Mouse (Mus musculus) kidney, postnatal 4 days (tissue): ENCODE data around the gene Rxra.

ENCODE experiments used
- DNase-seq, 2 experiments: peaks; one replicate each; pipeline ENCODE4 v3.0.0; 2021; ENCODE audit warnings: mixed read lengths in 2 of 2

The Rxra gene

DNA sequence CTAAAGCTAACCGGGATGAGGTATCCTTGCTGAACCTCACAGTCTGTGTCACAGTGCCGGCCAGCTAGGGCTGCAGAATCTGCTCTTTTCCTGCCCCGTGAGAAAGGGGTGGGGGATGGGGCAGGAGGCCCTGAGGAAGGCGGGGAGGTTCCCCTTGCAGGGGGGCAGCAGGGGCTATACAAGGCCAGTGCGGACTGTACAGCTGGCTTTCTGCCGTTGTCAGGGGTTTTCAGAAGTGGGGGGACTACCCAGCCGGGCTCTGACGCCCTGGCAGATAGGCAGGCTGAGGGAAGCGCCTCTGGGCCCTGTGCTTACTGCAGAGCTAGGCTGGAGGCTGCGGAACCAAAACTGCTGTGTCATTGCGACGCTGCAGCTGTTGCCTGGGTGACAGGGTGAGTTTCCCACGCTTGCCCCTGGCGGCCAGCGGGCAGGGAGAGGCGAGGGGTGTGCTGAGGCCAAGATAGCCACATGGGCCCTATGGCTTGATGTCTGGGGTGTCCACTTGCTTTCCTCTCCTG lies 63.9 kb downstream of the Rxra start:
- DNase-seq: peak; percentile 84 to 90

DNA sequence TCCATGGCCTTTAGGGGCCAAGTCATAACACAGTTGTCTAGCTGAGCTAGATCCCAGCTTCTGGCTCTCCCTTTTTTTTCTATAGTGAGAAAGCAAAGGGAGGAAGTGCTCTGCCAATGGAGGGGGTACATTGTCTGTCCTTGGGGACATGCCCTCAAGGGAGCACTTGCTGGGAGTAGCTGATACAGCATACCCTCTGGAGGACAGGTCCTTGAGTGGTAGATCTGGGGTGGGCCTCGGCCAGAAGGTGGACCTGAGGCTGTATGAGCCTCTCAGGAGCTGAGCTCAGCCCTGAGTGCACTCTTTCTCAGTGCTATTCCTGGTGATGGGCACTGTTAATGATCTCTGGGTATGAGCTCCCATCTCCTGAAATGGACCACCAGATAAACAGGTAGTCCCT lies 66.9 kb downstream of the Rxra start:
- DNase-seq: no peak

DNA sequence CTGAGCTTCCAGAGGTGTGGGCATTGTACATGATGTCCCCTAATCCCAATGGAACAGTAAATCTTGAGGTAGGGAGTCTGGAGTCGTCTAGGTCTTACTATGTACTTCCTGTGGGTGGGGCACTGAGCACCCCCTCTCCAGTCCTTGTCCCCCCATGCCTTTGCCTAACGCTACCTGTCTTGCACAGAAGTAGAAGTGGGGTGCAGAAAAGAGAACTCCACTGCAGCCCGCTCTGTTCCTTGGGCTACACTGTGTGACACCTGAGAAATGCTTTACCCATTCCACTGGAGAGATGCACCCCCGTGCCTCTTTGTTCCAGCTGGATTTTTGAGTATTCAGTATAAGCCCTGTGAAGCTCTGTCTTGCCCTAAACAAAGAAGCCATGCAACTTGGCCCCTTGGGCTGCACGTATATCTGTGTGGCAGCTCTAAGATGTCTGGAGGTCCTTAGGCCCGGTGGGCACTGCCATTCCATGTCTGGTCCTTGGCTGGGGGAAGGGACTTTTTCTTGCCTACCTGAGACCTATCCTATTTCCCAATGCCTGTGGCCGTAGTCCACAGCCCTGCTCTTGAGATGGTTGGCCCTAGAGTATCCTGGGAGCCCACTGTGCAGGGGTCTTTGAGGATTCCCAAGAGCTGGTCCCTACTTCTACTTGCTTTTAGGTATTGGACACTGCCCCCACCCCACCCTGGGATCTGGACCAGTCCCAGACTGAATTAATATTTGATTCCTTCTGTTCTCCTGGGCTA lies 67.8 kb downstream of the Rxra start:
- no peak for DNase-seq

DNA sequence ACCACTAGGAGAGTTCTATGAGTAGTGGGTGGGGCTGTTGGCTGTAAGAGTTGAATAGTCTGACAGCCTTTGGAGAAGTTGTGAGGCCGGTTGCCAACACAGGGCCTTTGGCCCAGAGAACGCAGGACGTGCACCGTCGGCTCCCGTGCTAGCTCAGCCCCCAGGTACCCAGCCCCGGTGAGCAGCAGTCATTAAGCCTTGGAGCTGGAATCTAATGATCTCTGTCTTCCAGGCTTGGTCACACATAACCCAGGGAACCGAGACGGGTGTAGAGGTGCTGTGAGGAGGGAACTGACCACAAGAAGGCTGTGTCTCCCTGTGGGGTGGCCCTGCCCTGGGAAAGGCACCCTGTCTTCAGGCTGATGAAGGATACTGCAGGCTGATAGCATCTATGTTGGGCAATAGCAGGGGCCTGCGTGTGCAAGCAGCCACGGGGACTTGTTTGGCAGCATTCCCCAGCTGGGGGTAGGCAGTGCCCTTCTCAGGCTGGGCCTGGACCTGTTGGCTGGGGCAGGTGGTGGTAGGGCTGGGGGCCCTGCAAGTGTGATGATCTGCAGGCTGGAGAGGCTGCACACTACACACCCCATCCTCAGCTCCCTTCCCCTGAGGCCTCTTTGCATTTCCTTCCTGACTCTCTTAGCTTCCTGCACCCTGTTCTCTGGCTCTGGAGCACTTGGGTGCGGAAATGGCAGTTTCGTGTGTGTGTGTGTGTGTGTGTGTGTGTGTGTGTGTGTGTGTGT lies 68.5 kb downstream of the Rxra start:
- peak; percentile 58 to 66 for DNase-seq

- DNase-seq: peak; percentile 77 to 86
These were observed 69.7 kb downstream of the Rxra start for GRCm38 (mm10) chr2:27745673-27746620.

DNA sequence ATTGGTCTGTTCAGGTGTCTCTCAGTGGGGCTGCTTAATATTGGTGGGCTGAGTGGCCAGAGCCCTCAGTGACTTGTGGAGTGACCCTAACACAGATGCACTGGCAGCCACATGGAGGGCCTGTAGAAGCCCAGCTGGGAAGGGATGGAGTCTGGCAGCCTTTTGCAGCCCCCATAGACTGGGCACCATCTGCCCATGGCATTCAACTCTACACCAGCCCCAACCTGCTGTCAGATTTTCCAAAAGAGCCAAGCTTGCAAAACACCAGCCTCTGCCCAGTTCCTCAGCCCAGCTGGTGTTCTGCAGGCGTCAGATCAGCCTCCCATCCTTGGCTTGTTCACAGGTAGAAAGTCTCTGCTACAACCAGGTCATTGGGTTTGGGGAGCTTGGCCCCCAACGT lies 70.6 kb downstream of the Rxra start:
- no peak for DNase-seq

DNA sequence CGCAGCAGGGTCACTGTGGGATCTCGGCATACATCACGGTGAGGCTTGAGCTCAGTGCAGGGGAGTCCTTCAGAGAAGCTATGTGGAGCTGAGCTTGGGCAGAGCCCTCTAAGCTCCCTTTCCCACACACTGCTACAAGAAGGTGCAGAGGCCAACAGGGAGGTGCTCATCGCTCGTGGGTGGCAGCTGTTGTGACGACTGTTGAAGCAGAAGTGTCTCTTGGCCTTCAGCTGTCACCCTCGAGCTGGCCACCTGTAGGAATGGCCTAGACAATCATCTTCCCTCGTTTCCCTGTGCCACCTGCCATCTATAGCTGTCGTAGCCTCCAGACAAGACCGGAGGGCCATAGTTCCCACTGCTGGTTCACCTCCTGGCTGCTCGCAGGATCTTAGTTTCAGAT lies 72.7 kb downstream of the Rxra start:
- DNase-seq: no peak

DNA sequence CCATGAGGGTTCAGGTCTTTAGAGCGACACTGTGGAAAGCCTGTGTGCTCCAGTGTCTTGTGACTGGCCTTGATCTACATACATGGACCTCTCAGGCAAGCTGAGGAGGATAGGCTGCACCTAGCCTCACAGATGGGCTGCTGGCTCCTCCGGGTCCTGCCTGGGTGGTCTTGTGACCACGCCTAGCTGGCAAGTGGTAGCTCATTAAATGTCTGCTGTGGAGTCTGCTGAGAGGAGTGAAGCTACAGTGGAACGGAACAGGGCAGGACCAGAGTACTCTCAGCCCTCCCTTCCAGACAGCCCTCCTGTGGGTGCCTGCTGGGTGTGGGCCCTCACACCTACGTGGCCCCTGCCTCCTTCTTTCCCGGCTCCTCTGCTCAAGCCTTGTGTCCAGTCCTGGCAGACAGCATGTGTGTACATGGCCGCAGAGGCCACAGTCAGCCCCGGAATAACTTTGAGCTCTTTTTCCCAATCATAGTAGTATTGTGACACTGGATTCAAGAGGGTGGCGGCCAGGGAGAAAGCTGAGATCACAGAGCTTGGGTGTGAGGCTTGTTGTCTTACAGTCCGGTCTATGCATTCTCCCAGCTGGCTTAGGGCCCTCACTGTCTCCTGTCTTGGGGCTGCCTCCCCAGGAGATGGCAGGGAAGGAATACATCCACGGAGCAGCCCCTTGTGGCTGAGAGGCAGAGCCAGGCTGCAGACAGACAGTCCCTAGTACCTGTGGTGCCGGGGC lies 74.3 kb downstream of the Rxra start:
- no peak for DNase-seq

GRCm38 (mm10) chr2:27751135-27751519 lies 74.9 kb downstream of the Rxra start:
- DNase-seq: peak; percentile 54 to 62

DNA sequence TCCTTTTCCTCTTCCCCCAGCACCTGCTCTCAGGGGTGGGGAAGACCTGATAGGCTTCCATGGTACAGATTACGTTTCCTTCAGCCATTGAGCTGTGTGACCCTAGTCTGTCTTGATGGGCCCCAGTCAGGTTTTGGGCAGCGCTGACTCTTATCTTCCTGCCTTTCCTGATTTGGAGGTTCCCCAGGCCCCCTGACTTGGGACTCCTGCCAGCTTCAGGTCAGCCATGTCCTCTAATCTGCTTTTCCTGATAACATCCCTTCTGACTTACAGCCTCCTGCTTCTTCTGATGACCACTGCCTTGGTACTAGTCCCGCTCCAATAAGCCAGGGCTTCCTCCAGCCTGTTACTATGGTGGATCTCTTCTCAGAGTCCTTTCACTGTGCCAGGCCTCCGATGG lies 75.6 kb downstream of the Rxra start:
- DNase-seq: no peak

- DNase-seq: no peak
These were observed 77.9 kb downstream of the Rxra start for GRCm38 (mm10) chr2:27754094-27754493.

DNA sequence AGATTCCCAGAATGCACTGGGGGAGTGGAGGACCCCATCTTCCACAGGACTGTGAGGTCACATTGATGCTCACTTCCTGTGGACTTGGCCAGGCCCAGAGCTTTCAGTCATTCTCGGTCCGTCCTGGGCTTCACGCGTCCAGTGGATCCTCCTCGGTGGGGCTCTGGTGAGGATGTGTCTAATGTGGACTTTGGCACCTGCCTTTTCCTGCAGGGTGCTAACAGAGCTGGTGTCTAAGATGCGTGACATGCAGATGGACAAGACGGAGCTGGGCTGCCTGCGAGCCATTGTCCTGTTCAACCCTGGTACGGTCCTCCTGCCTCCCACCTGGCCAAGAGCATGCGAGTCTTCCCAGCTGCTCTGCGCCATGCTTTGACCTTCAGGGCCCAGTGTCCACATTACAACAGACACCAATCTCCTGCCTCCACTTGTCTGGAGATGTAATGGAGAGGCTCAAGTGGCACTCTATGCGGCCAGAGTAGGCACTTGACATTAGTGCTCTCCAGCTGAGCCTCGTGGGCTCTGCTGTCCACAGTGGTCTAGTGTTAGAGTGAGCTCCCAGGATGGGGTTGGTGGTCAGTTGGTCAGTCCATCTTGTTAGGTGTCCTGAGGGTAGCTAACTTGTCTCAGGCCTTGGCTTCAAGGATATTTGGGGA lies 79.9 kb downstream of the Rxra start:
- no peak for DNase-seq

DNA sequence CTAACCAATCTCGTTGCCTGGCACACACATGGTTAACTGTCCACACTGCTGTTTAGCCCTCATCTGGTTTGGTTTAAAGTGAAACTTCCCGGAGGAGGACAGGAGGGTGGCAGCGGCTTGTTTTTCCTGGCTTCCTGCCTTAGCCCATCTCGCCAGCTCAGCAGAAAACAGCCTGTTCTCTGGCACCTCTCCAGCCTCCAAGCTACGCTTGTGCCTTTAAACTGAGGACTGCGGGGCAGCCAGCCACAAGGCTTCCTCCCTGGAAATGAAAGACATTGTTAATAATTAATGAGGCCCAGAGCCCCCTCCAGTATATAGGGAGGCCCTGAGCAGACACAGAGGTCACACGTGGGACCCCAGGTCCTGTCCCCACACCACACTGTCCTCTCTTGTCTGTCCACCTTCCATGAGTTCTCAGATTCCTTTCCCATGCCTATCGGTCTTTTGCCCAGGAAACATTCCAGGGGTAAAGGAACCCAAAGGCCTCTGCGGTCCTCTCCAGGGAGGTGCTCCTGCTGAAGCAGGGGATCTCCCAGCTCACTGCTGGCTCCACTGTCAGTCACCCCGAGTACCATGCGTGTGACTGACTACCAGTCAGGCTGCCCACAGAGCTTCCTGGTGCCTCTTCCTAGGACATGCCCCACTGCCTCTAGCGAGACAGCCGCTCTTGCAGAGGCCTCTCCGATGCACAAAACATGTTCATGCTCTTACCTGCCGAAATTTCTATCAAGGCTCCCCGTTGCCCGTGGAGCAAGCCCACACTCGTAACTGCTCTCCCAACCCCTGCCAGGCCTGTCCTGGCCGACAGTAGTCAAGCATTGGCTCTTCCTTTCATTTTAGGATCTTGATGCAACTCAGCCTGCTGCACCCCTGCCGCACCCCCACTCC lies 82.4 kb downstream of the Rxra start:
- peak; percentile 94 to 96 for DNase-seq

DNA sequence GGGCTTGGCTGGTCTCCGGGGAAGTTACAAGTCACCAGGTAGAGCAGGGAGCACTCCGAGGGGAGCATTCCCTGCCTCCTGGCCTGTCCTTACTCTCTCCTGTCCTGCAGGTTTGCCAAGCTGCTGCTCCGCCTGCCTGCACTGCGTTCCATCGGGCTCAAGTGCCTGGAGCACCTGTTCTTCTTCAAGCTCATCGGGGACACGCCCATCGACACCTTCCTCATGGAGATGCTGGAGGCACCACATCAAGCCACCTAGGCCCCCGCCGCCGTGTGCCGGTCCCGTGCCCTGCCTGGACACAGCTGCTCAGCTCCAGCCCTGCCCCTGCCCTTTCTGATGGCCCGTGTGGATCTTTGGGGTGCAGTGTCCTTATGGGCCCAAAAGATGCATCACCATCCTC lies 83.2 kb downstream of the Rxra start:
- DNase-seq: no peak

DNA sequence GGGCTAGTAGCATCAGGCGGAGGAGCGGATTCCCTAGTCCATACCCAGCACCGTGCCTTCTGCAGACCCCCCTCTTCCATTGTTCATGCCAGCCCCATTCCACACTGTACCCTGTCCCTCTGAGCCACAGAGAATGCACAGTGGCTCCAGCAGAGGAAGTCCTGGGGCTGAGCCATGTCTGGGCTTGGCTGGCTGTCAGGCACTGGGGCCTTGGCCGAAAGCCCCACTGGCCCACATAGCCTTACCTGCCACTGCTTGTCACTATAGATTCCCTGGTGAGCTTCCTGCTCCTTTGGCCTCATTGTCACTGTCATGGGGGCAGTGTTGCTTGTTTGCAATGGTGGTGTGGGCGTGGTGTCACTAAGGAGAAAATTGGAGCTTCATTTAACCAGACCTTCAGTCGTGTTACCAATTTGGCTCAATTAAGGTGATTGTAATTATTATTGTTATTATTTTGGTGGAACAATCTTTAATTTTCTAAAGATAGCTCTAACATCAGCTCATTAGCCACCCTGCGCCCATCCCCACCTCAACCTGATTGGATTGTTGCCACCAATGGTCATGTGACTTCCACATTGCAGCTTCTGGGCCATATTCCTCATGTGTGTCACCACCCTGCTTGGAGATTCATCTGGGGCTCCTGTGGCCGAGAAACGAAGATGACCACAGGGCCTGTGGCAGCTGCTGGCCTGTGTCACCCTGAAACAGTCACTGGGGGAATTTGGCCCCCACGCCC lies 85.2 kb downstream of the Rxra start:
- DNase-seq: no peak

DNA sequence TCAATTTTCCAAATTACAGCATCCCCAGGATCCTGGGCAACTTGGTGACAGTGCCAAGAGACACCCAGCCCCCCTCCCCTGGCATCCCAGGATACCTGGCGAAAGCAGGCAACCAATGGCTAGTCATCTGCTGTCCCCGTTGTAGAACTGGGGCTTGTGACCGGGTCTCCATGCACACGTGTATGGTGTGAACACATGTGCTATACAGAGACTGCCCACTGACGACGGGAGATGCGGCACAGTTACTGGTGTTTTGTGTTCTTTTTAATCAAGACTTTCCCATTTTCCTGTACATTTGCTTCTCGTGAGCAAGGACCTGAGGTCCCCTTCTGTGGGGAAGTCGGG lies 85.7 kb downstream of the Rxra start:
- no peak for DNase-seq

- peak; percentile 51 to 61 for DNase-seq
These were observed 86.3 kb downstream of the Rxra start for GRCm38 (mm10) chr2:27762509-27762908.

DNA sequence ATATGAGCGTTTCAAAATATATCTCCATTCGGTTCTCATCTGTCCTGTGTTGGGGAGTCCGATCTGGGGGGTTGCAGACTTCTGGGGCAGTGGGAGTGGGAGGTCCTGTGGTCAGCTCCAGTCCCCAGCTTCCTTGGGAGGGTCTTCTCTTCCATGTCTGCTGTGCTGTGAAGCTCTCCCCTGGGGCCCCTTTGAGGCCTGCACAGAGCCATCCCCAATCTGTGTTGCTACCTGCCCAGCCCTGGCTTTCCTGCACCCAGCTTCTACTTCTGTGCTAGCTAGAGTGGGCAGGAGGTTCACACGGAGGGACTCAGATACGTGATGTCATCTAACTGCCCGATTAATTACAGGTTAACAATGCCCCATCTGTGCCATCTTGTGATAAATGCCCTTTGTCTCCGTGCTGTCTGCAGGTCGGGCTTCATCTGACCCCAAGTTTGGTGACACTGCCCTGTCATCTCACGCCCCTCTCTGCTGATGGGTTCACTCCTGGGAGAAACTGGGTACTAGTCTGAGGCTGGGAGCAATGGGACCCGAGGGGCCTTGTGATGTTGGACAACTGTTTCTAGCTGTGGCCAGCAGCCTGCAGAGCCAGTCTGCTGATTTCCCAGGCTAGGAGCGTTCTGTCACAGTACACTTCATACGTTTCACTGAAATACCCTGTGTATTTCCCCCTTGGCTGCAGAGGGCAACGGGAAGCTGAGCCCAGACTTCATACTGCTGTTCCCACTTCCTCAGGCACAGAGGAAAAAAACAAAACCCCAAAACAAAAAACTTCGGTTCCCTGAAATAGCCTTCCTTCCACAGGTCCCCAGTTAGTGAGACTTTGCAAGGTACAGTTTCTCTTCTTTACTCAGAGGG lies 86.9 kb downstream of the Rxra start:
- no peak for DNase-seq
